In genomic region chr4:120275487-120275886, GRCm38 (mm10) we compare ENCODE assay signal across 23 mouse cellular contexts. TPM values are rescaled to one million over a fixed set of nuclear protein-coding genes. Genes with fewer than 3 reads are reported as not detected.
DNase-seq lines count a peak whose midpoint lies in the region; ATAC-seq and TF ChIP-seq lines count a peak whose summit lies in the region.
"Had no signal": no experiment of that assay in that cellular context is flagged by ENCODE, and none has a peak within 500 bp of the region (broad histone marks: within the 10 kb centered on the region; RNA-seq: fewer than 3 reads in every experiment).

No protein-coding gene starts in this region.

- TF ChIP-seq POLR2A in myocyte (IDR thresholded peaks at IDR 0.05; ENCODE audit: insufficient read length, low read depth): no peak

- peak; percentile 31 for ATAC-seq in intestine, embryonic 15.5 days
- ATAC-seq in megakaryocyte-erythroid progenitor cell, adult 5-6 weeks (replicated peaks; ENCODE audit: low FRiP score, low TSS enrichment, poor library complexity, severe bottlenecking): no peak
- ATAC-seq: activated CD4-positive, CD25-positive, alpha-beta regulatory T cell, adult 4 months; forebrain, embryonic 14.5 days had no signal

- H3K79me2 ChIP-seq in myocyte (ENCODE audit: control insufficient read depth, insufficient read depth): no peaks in the 10 kb centered on the region

- H3K27ac ChIP-seq in intestine, embryonic 15.5 days: no peak overlapping the region
- H3K27ac ChIP-seq: embryonic facial prominence, embryonic 15.5 days; forebrain, embryonic 10.5 days; hindbrain, embryonic 15.5 days had no signal

- no peak overlapping the region for H3K4me2 ChIP-seq in intestine, embryonic 15.5 days (replicated peaks)
- H3K4me2 ChIP-seq in myocyte (ENCODE audit: low read depth): peak overlapping the region; percentile 65
- H3K4me2 ChIP-seq: embryonic facial prominence, embryonic 15.5 days; heart, embryonic 12.5 days; hindbrain, embryonic 15.5 days had no signal

- peak; percentile 34 for DNase-seq in kidney, postnatal 14 days
- no peak for DNase-seq in kidney, postnatal 36 days
- DNase-seq in R1 (ENCODE audit: low read depth, low spot score): peak; percentile 35
- no peak for DNase-seq in adrenal gland, adult 2 months
- DNase-seq in adrenal gland, postnatal 36 days: no peak
- DNase-seq: adrenal gland, postnatal 25 days; cerebellum, adult 8-10 months; cerebellum, postnatal 14 days; embryo, embryonic 11 days; gastrocnemius, postnatal 10 days; heart, postnatal 36 days had no signal

- 70% methylated on average over 9 of the region's 9 CpGs for WGBS in intestine, embryonic 15.5 days

- no peak overlapping the region for H3K9ac ChIP-seq in intestine, embryonic 15.5 days
- H3K9ac ChIP-seq: embryonic facial prominence, embryonic 15.5 days; heart, embryonic 12.5 days; hindbrain, embryonic 15.5 days had no signal

- 0 out of 2 replicates have a peak, but pooled peaks cover 4% of the 10 kb centered on the region for H3K4me1 ChIP-seq in intestine, embryonic 15.5 days (replicated peaks)

- H3K27me3 ChIP-seq in intestine, embryonic 15.5 days (replicated peaks): peaks cover 24% of the 10 kb centered on the region
- no peaks in the 10 kb centered on the region for H3K27me3 ChIP-seq in myocyte (ENCODE audit: control insufficient read depth, insufficient read depth, insufficient read length)

- no peaks in the 10 kb centered on the region for H3K36me3 ChIP-seq in intestine, embryonic 15.5 days
- no peaks in the 10 kb centered on the region for H3K36me3 ChIP-seq in myocyte (ENCODE audit: control insufficient read depth, insufficient read depth)
- H3K36me3 ChIP-seq: embryonic facial prominence, embryonic 15.5 days; forebrain, embryonic 10.5 days; G1E; heart, embryonic 12.5 days; hindbrain, embryonic 15.5 days had no signal

- H3K9me3 ChIP-seq in intestine, embryonic 15.5 days: no peaks in the 10 kb centered on the region
- H3K9me3 ChIP-seq: embryonic facial prominence, embryonic 15.5 days; forebrain, embryonic 10.5 days; heart, embryonic 12.5 days; hindbrain, embryonic 15.5 days had no signal

- H3K4me3 ChIP-seq in intestine, embryonic 15.5 days (replicated peaks): no peak overlapping the region
- H3K4me3 ChIP-seq in myocyte: no peak overlapping the region
- H3K4me3 ChIP-seq: embryonic facial prominence, embryonic 15.5 days; erythroblast, embryonic 14.5 days; forebrain, embryonic 10.5 days; heart, embryonic 12.5 days; hindbrain, embryonic 15.5 days had no signal

- H3ac ChIP-seq in myocyte (ENCODE audit: control insufficient read depth, insufficient read length): no peak overlapping the region

TF ChIP-seq in myocyte, 11 proteins besides CTCF, POLR2A, EP300 and RAD21:
- TF ChIP-seq MYOD1 (IDR thresholded peaks at IDR 0.05; ENCODE audit: control insufficient read depth in 1 of 3, insufficient read length in 2 of 3, low read depth in 2 of 3) (no peak), USF1 (IDR thresholded peaks at IDR 0.05; ENCODE audit: low read depth) (no peak), CEBPB (IDR thresholded peaks at IDR 0.05; ENCODE audit: insufficient read depth, poor library complexity, severe bottlenecking) (no peak), POLR2AphosphoS2 (IDR thresholded peaks at IDR 0.05; ENCODE audit: insufficient read length, low read depth) (no peak), TCF12 (IDR thresholded peaks at IDR 0.05; ENCODE audit: insufficient read depth, poor library complexity, severe bottlenecking) (no peak), SRF (IDR thresholded peaks at IDR 0.05; ENCODE audit: control insufficient read depth, insufficient read length, low read depth) (no peak), MYOG (IDR thresholded peaks at IDR 0.05; ENCODE audit: control insufficient read depth in 1 of 3, insufficient read depth in 1 of 3, insufficient read length in 2 of 3, low read depth in 2 of 3) (no peak), REST (IDR thresholded peaks at IDR 0.05; ENCODE audit: insufficient read depth, insufficient read length) (no peak), MAX (IDR thresholded peaks at IDR 0.05; ENCODE audit: low read depth) (no peak), E2F4 (IDR thresholded peaks at IDR 0.05; ENCODE audit: insufficient read depth) (no peak), TCF3 (IDR thresholded peaks at IDR 0.05; ENCODE audit: insufficient read length, low read depth) (no peak)
TF ChIP-seq in myocyte: peak in this region for 0.

RNA-seq across cellular contexts. Expression of gene Foxo6, which starts 11.7 kb away (rescaled TPM):
- polyA plus RNA-seq in intestine, embryonic 15.5 days (2015; fragmentation: Nextera tagmentation; extraction: Ambion mirVana): 0.20 and 0.29 TPM in 2 replicates
- 24.9 TPM for polyA plus RNA-seq in myocyte (2012; fragmentation: generic; extraction: Trizol)
- total RNA-seq in megakaryocyte-erythroid progenitor cell, adult 5-6 weeks (2014; fragmentation: Nextera tagmentation): not detected in 2 replicates
- 0.27 TPM in 1 of 2 replicates, not detected in the other for total RNA-seq in megakaryocyte-erythroid progenitor cell, adult 5-6 weeks (2017)
- total RNA-seq in adrenal gland, adult 2 months (2021): 1 to 10 TPM in 1 of 2 experiments, under 1 TPM in 1; 0.58 to 2.8 TPM
- 2.2 and 3.6 TPM in 2 replicates for polyA plus RNA-seq in adrenal gland, adult 2 months (2012; rRNA removed)
- total RNA-seq in adrenal gland, postnatal 36 days (2021): 1 to 10 TPM in 1 of 2 experiments, under 1 TPM in 1; 0.76 to 1.2 TPM
- total RNA-seq: common myeloid progenitor, adult 5-6 weeks; G1E had no signal
- polyA plus RNA-seq: activated CD4-positive, CD25-positive, alpha-beta regulatory T cell, adult 4 months; erythroblast, embryonic 14.5 days; G1E had no signal

Comparison
In these comparisons a context has a peak if more than half of its experiments do, and no peak if none do; other contexts are left out.
1. DNase-seq: peak in kidney, postnatal 14 days (single experiment) and R1 (single experiment); none in kidney, postnatal 36 days (0 of 2), adrenal gland, adult 2 months (single experiment) and adrenal gland, postnatal 36 days (0 of 2).